Mouse (Mus musculus) C2C12 (cell line): ENCODE results near the gene Vwa5b1.

Experiments
- CEBPB ChIP-seq: IDR thresholded peaks from one replicate; pipeline ENCODE4 v1.6.1; 2011; ENCODE audit warnings: low read depth, mild to moderate bottlenecking, control low read depth, moderate library complexity
- CTCF ChIP-seq: IDR thresholded peaks from one replicate; pipeline ENCODE4 v1.5.1; 2011; ENCODE audit not compliant: control insufficient read depth, insufficient read depth, insufficient read length
- USF1 ChIP-seq: IDR thresholded peaks from one replicate; pipeline ENCODE4 v1.6.1; 2011; ENCODE audit warnings: low read depth, mild to moderate bottlenecking, control low read depth, moderate library complexity

DNA sequence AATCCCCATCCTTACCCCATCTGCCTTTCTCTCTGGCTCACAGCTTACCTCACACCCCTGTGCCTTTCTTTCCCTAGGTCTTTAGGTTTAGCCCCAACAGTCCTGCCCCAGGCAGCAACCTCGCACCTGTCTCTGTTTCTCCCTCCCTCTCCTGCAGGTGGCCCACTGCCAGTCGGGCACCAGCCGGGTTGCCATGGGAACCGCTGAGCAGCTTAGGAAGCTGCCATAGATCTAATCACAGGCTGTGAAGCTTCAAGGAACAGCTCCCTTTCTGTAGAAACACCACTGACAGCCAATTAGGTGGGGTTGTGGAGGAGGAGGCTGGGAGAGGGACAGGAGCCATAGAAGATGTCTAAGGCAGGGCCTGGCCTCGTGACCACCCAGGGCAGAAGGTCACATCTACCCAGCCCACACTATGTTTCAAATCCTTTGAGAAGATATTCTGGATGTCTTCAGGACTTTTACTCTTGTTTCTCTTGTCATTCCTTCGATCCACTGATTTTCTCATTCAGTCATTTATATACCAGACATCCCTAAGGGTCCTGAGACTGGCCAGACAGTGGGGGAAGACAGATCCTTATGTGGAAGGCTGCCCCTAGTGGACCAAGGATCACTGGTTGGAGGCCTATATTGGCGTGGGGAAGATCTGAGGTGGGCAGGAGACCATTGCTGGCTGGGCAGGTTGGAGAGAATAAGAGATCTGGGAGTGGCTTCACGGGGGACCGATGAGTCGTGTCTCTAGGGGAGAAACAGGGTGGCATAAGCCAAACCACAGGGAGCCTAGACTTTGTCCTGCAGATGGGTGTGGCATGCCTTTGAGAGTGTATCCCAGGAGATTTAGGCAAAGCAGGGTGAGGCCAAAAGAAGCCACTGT, 98.2 kb downstream of the Vwa5b1 start:
- TF ChIP-seq USF1 (no peak), CTCF (no peak), CEBPB (no peak)
